ENCODE assay signal across 26 mouse cellular contexts in genomic region chr2:126916236-126916635, GRCm38 (mm10).
"Had no signal": no experiment of that assay in that cellular context is flagged by ENCODE, and none has a peak within 500 bp of the region (broad histone marks: within the 10 kb centered on the region; RNA-seq: fewer than 3 reads in every experiment).

No protein-coding gene starts in this region.

- H3K9me3 ChIP-seq: heart, embryonic 10.5 days; heart, embryonic 13.5 days; heart, embryonic 15.5 days; hindbrain, embryonic 13.5 days; hindbrain, embryonic 15.5 days; kidney, embryonic 15.5 days; limb, embryonic 13.5 days; limb, embryonic 15.5 days had no signal

- DNase-seq: forebrain, postnatal 0 days; gastrocnemius, postnatal 14 days; heart, adult 18-20 months; heart, postnatal 14 days; heart, postnatal 36 days; kidney, adult 11 months; kidney, adult 2 months; kidney, adult 9 months; kidney, postnatal 14 days; kidney, postnatal 36 days; layer of hippocampus, adult 9-11 months; layer of hippocampus, postnatal 36 days; left cerebral cortex, postnatal 4 days had no signal

- H3K4me1 ChIP-seq: hindbrain, embryonic 13.5 days; hindbrain, embryonic 15.5 days; kidney, embryonic 15.5 days; limb, embryonic 13.5 days; limb, embryonic 15.5 days had no signal

- ATAC-seq: forebrain, postnatal 0 days; hindbrain, postnatal 0 days; intestine, embryonic 16.5 days had no signal

- H3K27ac ChIP-seq: heart, embryonic 10.5 days; heart, embryonic 13.5 days; heart, embryonic 15.5 days; hindbrain, embryonic 13.5 days; hindbrain, embryonic 15.5 days; hindbrain, postnatal 0 days; kidney, embryonic 15.5 days; kidney, postnatal 0 days; limb, embryonic 13.5 days; limb, embryonic 15.5 days; liver, embryonic 14.5 days had no signal

- H3K9ac ChIP-seq: forebrain, postnatal 0 days; heart, embryonic 13.5 days; heart, embryonic 15.5 days; hindbrain, embryonic 13.5 days; hindbrain, embryonic 15.5 days; kidney, embryonic 15.5 days; limb, embryonic 13.5 days; limb, embryonic 15.5 days; liver, embryonic 14.5 days had no signal

- H3K4me3 ChIP-seq: heart, embryonic 10.5 days; heart, embryonic 13.5 days; heart, embryonic 15.5 days; hindbrain, embryonic 13.5 days; hindbrain, embryonic 15.5 days; kidney, embryonic 15.5 days; limb, embryonic 13.5 days; limb, embryonic 15.5 days had no signal

- H3K4me2 ChIP-seq: heart, embryonic 13.5 days; heart, embryonic 15.5 days; hindbrain, embryonic 13.5 days; hindbrain, embryonic 15.5 days; kidney, embryonic 15.5 days; limb, embryonic 13.5 days; limb, embryonic 15.5 days; liver, embryonic 11.5 days had no signal

- H3K27me3 ChIP-seq: heart, embryonic 13.5 days; heart, embryonic 15.5 days; hindbrain, embryonic 13.5 days; hindbrain, embryonic 15.5 days; kidney, embryonic 15.5 days; limb, embryonic 13.5 days; limb, embryonic 15.5 days had no signal
